Mouse (Mus musculus) liver, embryonic 14.5 days (tissue): ENCODE data around the gene Tmem266.

Experiments used
- CTCF ChIP-seq: IDR thresholded peaks from 2 replicates; pipeline ENCODE4 v1.5.1; 2016; ENCODE audit warnings: antibody characterized with exemption, low read depth, control low read depth
- EP300 ChIP-seq: IDR thresholded peaks from 2 replicates; pipeline ENCODE4 v1.6.1; 2016; ENCODE audit warnings: antibody characterized with exemption, low read depth

GRCm38 (mm10) chr9:55439206-55439780 lies 112.6 kb downstream of the Tmem266 start:
- TF ChIP-seq CTCF, result no peak
- no peak for TF ChIP-seq EP300
